Mouse (Mus musculus): ENCODE data around the gene Soat2. TPM values are rescaled to one million over a fixed set of nuclear protein-coding genes. Genes with fewer than 3 reads are reported as not detected.

Gene Soat2
- total and polyA plus RNA-seq, 2 experiments: 27.5 to 80.8 TPM

- DNase-seq (ENCODE audit: extremely low read depth, low read depth, low spot score): peak; percentile 94
- peak overlapping the region; percentile 84 for H3K9ac ChIP-seq (ENCODE audit: low read depth, low read length)
- peaks cover 24% of the 10 kb centered on the region; the same call in 1 of the 2 replicates for H3K79me2 ChIP-seq (ENCODE audit: control insufficient read depth, insufficient read depth, low read length)
- H3K27ac ChIP-seq (replicated peaks; ENCODE audit: insufficient read depth, low read depth, low read length): peak overlapping the region; percentile 88
- TF ChIP-seq POLR2A (IDR thresholded peaks at IDR 0.05; ENCODE audit: extremely low read depth, insufficient read depth, low read length) (no peak), CTCF (IDR thresholded peaks at IDR 0.05; ENCODE audit: low read depth, low read length) (0 out of 2 replicates have a peak, but pooled peaks have one; percentile 17)
- H3K4me3 ChIP-seq (ENCODE audit: insufficient read depth, low read depth, low read length): peak overlapping the region; percentile 79
- peaks cover 8% of the 10 kb centered on the region; the same call in 1 of the 2 replicates for H3K36me3 ChIP-seq (ENCODE audit: control insufficient read depth, insufficient read depth, low read length)
- H3K27me3 ChIP-seq (ENCODE audit: control insufficient read depth, insufficient read depth, low read length): no peaks in the 10 kb centered on the region
- peaks cover 43% of the 10 kb centered on the region for H3K4me1 ChIP-seq (ENCODE audit: control insufficient read depth, insufficient read depth, low read length)
- 15% methylated on average over 6 of the region's 6 CpGs for WGBS
Measured at GRCm38 (mm10) chr15:102188883-102189282, 38.6 kb downstream of the Soat2 start.

- H3K4me1 ChIP-seq (ENCODE audit: control insufficient read depth, insufficient read depth, low read length): peaks cover 42% of the 10 kb centered on the region
- H3K79me2 ChIP-seq (ENCODE audit: control insufficient read depth, insufficient read depth, low read length): peaks cover 16% of the 10 kb centered on the region; the same call in 1 of the 2 replicates
- WGBS: 23% methylated on average over 7 of the region's 7 CpGs
- H3K9ac ChIP-seq (ENCODE audit: low read depth, low read length): no peak overlapping the region
- no peaks in the 10 kb centered on the region for H3K36me3 ChIP-seq (ENCODE audit: control insufficient read depth, insufficient read depth, low read length)
- DNase-seq (ENCODE audit: extremely low read depth, low read depth, low spot score): no peak
- H3K27me3 ChIP-seq (ENCODE audit: control insufficient read depth, insufficient read depth, low read length): no peaks in the 10 kb centered on the region
- H3K4me3 ChIP-seq (ENCODE audit: insufficient read depth, low read depth, low read length): no peak overlapping the region
- no peak for TF ChIP-seq POLR2A (IDR thresholded peaks at IDR 0.05; ENCODE audit: extremely low read depth, insufficient read depth, low read length)
- peak overlapping the region; percentile 67 for H3K27ac ChIP-seq (replicated peaks; ENCODE audit: insufficient read depth, low read depth, low read length)
Measured at GRCm38 (mm10) chr15:102191699-102192098, 41.4 kb downstream of the Soat2 start.

- Histone ChIP-seq H3K27ac (replicated peaks; ENCODE audit: insufficient read depth, low read depth, low read length) (peak overlapping the region; percentile 67; the same call in 1 of the 2 replicates), H3K9ac (ENCODE audit: low read depth, low read length) (no peak overlapping the region)
Measured at GRCm38 (mm10) chr15:102192271-102192812, 42.0 kb downstream of the Soat2 start.

GRCm38 (mm10) chr15:102192820-102193386, 42.6 kb downstream of the Soat2 start:
- H3K4me3 ChIP-seq (ENCODE audit: insufficient read depth, low read depth, low read length): no peak overlapping the region
- no peaks in the 10 kb centered on the region for H3K27me3 ChIP-seq (ENCODE audit: control insufficient read depth, insufficient read depth, low read length)
- TF ChIP-seq POLR2A (IDR thresholded peaks at IDR 0.05; ENCODE audit: extremely low read depth, insufficient read depth, low read length): no peak
- no peak for TF ChIP-seq CTCF (IDR thresholded peaks at IDR 0.05; ENCODE audit: low read depth, low read length)
- WGBS: 14% methylated on average over 5 of the region's 5 CpGs
- DNase-seq (ENCODE audit: extremely low read depth, low read depth, low spot score): no peak
- peaks cover 9% of the 10 kb centered on the region; the same call in 1 of the 2 replicates for H3K79me2 ChIP-seq (ENCODE audit: control insufficient read depth, insufficient read depth, low read length)
- H3K4me1 ChIP-seq (ENCODE audit: control insufficient read depth, insufficient read depth, low read length): peaks cover 42% of the 10 kb centered on the region
- no peaks in the 10 kb centered on the region for H3K36me3 ChIP-seq (ENCODE audit: control insufficient read depth, insufficient read depth, low read length)
- no peak overlapping the region for H3K9ac ChIP-seq (ENCODE audit: low read depth, low read length)
- peak overlapping the region; percentile 67; the same call in 1 of the 2 replicates for H3K27ac ChIP-seq (replicated peaks; ENCODE audit: insufficient read depth, low read depth, low read length)

More at GRCm38 (mm10) chr15:102192271-102192812, 42.0 kb downstream of the Soat2 start:
- H3K4me3 ChIP-seq (ENCODE audit: insufficient read depth, low read depth, low read length): no peak overlapping the region
- H3K79me2 ChIP-seq (ENCODE audit: control insufficient read depth, insufficient read depth, low read length): peaks cover 14% of the 10 kb centered on the region; the same call in 1 of the 2 replicates
- DNase-seq (ENCODE audit: extremely low read depth, low read depth, low spot score): no peak
- H3K4me1 ChIP-seq (ENCODE audit: control insufficient read depth, insufficient read depth, low read length): peaks cover 42% of the 10 kb centered on the region
- no peaks in the 10 kb centered on the region for H3K36me3 ChIP-seq (ENCODE audit: control insufficient read depth, insufficient read depth, low read length)
- 50% methylated on average over 7 of the region's 7 CpGs for WGBS
- no peaks in the 10 kb centered on the region for H3K27me3 ChIP-seq (ENCODE audit: control insufficient read depth, insufficient read depth, low read length)
- no peak for TF ChIP-seq POLR2A (IDR thresholded peaks at IDR 0.05; ENCODE audit: extremely low read depth, insufficient read depth, low read length)
- TF ChIP-seq CTCF (IDR thresholded peaks at IDR 0.05; ENCODE audit: low read depth, low read length): no peak

DNA sequence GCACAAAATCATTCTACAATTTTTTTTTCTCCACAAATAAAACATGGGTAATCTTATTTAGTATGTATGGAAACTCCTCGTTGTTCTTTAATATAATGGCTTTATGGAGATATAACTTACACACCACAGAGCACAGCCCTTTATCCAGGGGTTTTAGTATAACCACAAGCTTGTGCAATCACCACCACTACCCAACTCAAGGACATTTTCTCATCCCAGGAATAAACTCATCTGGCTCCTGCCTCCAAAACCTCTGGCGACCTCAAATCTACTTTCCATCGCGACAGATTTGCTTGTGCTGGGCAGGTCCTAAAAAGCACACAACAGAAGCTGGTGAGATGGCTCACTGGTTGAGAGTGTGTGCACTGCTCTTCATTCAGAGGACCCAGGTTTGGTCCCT, 43.3 kb downstream of the Soat2 start:
- H3K79me2 ChIP-seq (ENCODE audit: control insufficient read depth, insufficient read depth, low read length): peaks cover 1% of the 10 kb centered on the region; the same call in 1 of the 2 replicates
- no peaks in the 10 kb centered on the region for H3K36me3 ChIP-seq (ENCODE audit: control insufficient read depth, insufficient read depth, low read length)
- peaks cover 42% of the 10 kb centered on the region for H3K4me1 ChIP-seq (ENCODE audit: control insufficient read depth, insufficient read depth, low read length)
- WGBS: 22% methylated on average over 4 of the region's 4 CpGs
- H3K27ac ChIP-seq (replicated peaks; ENCODE audit: insufficient read depth, low read depth, low read length): peak overlapping the region; percentile 55
- no peaks in the 10 kb centered on the region for H3K27me3 ChIP-seq (ENCODE audit: control insufficient read depth, insufficient read depth, low read length)
- H3K4me3 ChIP-seq (ENCODE audit: insufficient read depth, low read depth, low read length): no peak overlapping the region
- no peak overlapping the region for H3K9ac ChIP-seq (ENCODE audit: low read depth, low read length)
- TF ChIP-seq POLR2A (IDR thresholded peaks at IDR 0.05; ENCODE audit: extremely low read depth, insufficient read depth, low read length): no peak
- no peak for TF ChIP-seq CTCF (IDR thresholded peaks at IDR 0.05; ENCODE audit: low read depth, low read length)
- peak; percentile 86 for DNase-seq (ENCODE audit: extremely low read depth, low read depth, low spot score)

- WGBS: 12% methylated on average over 4 of the region's 4 CpGs
- Histone ChIP-seq H3K4me3 (ENCODE audit: insufficient read depth, low read depth, low read length) (no peak overlapping the region), H3K27me3 (ENCODE audit: control insufficient read depth, insufficient read depth, low read length) (no peaks in the 10 kb centered on the region), H3K27ac (replicated peaks; ENCODE audit: insufficient read depth, low read depth, low read length) (peak overlapping the region; percentile 61), H3K79me2 (ENCODE audit: control insufficient read depth, insufficient read depth, low read length) (no peaks in the 10 kb centered on the region), H3K36me3 (ENCODE audit: control insufficient read depth, insufficient read depth, low read length) (no peaks in the 10 kb centered on the region), H3K9ac (ENCODE audit: low read depth, low read length) (no peak overlapping the region), H3K4me1 (ENCODE audit: control insufficient read depth, insufficient read depth, low read length) (peaks cover 45% of the 10 kb centered on the region)
- TF ChIP-seq POLR2A (IDR thresholded peaks at IDR 0.05; ENCODE audit: extremely low read depth, insufficient read depth, low read length) (no peak), CTCF (IDR thresholded peaks at IDR 0.05; ENCODE audit: low read depth, low read length) (no peak)
- peak; percentile 80 for DNase-seq (ENCODE audit: extremely low read depth, low read depth, low spot score)
Measured at GRCm38 (mm10) chr15:102194439-102194838, 44.1 kb downstream of the Soat2 start.
